Mouse (Mus musculus) limb, embryonic 12.5 days (tissue): ENCODE measurements around the gene Tns2. TPM values are rescaled to one million over a fixed set of nuclear protein-coding genes. Genes with fewer than 3 reads are reported as not detected.
A peak's percentile ranks its signal among the peaks of the same experiment; 100 is the strongest.
"Not testable (repeated sequence)": the region's sequence is repeated elsewhere in the genome, so short reads cannot be mapped to it uniquely, and the experiment has no call there.

Experiments used
- ATAC-seq: fragments of 200-750 bp; cut with Nextera tagmentation; 2 replicates; pipeline ENCODE4 v1.8.0; 2017; ENCODE audit warnings: low read depth, moderate TSS enrichment; ENCODE audit not compliant: insufficient number of reproducible peaks, insufficient read depth, low FRiP score, low TSS enrichment
- H3K27ac ChIP-seq: fragments of 300-500 bp; sonication (generic); 2 replicates; pipeline ENCODE4 v1.5.1; 2016; ENCODE audit warnings: mild to moderate bottlenecking, moderate library complexity
- H3K27me3 ChIP-seq: fragments of 300-500 bp; sonication (generic); 2 replicates; pipeline ENCODE4 v1.6.1; 2016; ENCODE audit warnings: mild to moderate bottlenecking, moderate library complexity
- H3K36me3 ChIP-seq: fragments of 300-500 bp; sonication (generic); 2 replicates; pipeline ENCODE4 v1.6.1; 2016; ENCODE audit warnings: mild to moderate bottlenecking, moderate library complexity
- H3K4me1 ChIP-seq: fragments of 300-500 bp; sonication (generic); replicated peaks from 2 replicates; pipeline ENCODE4 v1.6.1; 2016
- H3K4me2 ChIP-seq: fragments of 300-500 bp; sonication (generic); 2 replicates; pipeline ENCODE4 v1.6.1; 2016; ENCODE audit warnings: mild to moderate bottlenecking, moderate library complexity
- H3K4me3 ChIP-seq: fragments of 300-500 bp; sonication (generic); replicated peaks from 2 replicates; pipeline ENCODE4 v1.5.1; 2016; ENCODE audit warnings: mild to moderate bottlenecking
- H3K9ac ChIP-seq: fragments of 300-500 bp; sonication (generic); replicated peaks from 2 replicates; pipeline ENCODE4 v1.6.1; 2016; ENCODE audit warnings: mild to moderate bottlenecking, moderate library complexity
- H3K9me3 ChIP-seq: fragments of 300-500 bp; sonication (generic); 2 replicates; pipeline ENCODE4 v1.6.1; 2016; ENCODE audit warnings: mild to moderate bottlenecking, moderate library complexity
- WGBS: fragments of 180-500 bp; shearing (Covaris S2); methylation state at CpG from one replicate; pipeline ENCODE4 v1.1.7; 2016; 5-methylcytosine and 5-hydroxymethylcytosine counted together
- polyA plus RNA-seq: library from polyadenylated mRNA; unstranded; fragments of >200 nt; fragmentation: Nextera tagmentation; extraction: Ambion mirVana; gene quantifications from 2 replicates; pipeline ENCODE4 v1.2.1, GENCODE M21; 2016

Gene Tns2
- polyA plus RNA-seq, 1 experiment from 2014 or later: 16.6 TPM

DNA sequence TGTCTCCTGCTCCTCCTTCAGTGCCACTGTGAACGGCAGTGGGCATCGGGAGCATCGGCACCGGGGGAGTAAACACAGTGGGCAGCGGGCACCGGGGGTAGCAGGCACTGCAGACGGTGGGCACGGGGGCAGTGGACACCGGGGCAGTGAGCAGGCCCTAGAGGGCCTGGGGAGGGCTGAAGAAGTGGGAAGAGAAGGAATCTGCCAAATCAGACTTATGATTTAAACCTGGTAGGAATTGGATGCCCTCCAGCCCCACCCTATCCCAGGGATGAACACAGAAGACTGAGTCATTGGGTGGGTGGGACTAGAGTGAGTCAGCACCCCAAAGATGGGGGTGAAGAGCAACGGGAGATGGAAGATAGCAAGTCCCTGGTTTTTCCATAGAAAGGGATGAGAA is 45.1 kb downstream of the Tns2 start:
- ATAC-seq: no peak
- H3K4me3 ChIP-seq: no peak overlapping the region
- H3K27ac ChIP-seq: no peak overlapping the region
- WGBS: 88% methylated on average over 10 of the region's 10 CpGs
- peaks cover 9% of the 10 kb centered on the region for H3K4me1 ChIP-seq
- H3K36me3 ChIP-seq: no peaks in the 10 kb centered on the region
- H3K9ac ChIP-seq: no peak overlapping the region
- no peaks in the 10 kb centered on the region for H3K9me3 ChIP-seq
- H3K27me3 ChIP-seq: peaks cover 45% of the 10 kb centered on the region
- H3K4me2 ChIP-seq: no peak overlapping the region

DNA sequence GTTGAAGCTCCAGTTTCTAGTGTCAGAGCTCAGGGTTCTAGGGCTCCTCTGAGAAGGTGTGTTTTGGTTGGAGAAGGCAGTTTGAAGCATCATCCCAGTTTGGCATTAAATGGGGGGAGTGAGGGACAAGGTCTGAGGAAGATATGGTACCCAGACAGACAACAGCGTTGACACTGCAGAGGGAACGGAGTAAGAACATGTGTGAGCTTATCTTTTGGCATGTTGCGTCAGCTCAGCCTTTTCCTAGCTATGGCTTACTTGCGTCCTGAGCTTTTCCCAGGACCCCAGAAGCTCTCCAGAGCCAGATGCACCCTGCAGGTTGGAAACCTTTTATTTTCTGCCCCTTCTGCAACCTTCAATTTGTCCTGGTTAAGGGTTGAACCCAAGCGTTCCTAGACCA is 45.9 kb downstream of the Tns2 start:
- WGBS: 88% methylated on average over 5 of the region's 5 CpGs
- Histone ChIP-seq H3K27me3 (peaks cover 45% of the 10 kb centered on the region), H3K36me3 (no peaks in the 10 kb centered on the region), H3K4me3 (no peak overlapping the region), H3K9me3 (no peaks in the 10 kb centered on the region), H3K9ac (no peak overlapping the region), H3K27ac (no peak overlapping the region), H3K4me2 (no peak overlapping the region), H3K4me1 (peaks cover 9% of the 10 kb centered on the region)
- no peak for ATAC-seq

DNA sequence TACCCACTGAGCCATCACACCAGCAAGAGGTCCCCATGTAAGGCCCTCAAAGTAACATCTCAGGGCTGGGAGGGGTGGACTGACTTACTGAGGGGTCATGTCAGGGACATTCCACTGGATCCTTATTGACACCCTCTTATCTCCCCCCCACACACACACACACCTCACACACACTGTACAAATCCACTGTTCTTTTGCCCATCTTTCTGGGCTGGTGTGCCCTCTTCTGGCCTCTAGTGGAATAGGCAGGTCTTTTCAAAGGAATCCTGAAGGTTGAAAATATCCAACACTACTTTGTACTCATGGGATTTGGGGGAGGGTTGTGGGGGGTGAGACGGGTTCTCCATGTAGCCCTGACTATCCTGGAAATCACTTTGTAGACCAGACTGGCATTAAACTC is 46.7 kb downstream of the Tns2 start:
- Histone ChIP-seq H3K4me3 (no peak overlapping the region), H3K4me2 (no peak overlapping the region), H3K27me3 (peaks cover 42% of the 10 kb centered on the region), H3K4me1 (peaks cover 9% of the 10 kb centered on the region), H3K36me3 (no peaks in the 10 kb centered on the region), H3K27ac (no peak overlapping the region), H3K9me3 (no peaks in the 10 kb centered on the region), H3K9ac (no peak overlapping the region)
- no peak for ATAC-seq
- WGBS: 0% methylated on average over 1 of the region's 1 CpGs

DNA sequence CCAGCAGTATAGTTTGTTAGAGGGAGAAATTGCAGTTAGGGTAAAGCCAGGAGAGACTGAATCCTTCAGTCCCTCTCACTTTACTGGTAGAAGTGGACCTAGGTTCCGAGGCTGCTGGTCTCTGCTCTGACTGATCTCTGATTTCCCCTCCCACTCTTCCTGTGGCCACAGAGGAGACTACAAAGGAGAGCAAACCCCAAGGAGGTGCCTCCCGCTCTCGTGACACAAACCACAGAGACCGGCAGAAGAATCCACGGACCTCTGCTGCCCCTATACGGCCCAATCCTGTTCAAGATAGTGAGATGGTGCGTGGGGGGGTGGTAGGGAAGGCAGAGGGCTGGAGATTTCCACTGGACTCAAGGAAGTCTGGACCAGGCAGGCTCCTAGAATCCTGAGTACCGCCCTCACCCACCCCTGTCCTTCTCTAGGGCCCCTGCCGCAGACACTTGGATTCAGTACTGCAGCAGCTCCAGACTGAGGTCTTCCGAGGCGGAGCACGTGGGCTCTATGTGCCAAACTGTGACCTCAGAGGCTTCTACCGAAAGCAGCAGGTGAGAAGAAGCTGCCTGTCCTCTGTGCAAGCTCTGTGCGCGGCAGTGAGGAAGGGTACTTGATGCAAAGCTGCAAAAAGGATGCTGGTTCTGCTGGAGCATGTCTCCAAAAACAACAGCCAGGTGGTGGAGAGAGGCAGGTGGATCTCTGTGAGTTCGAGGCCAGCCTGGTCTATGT is 47.6 kb downstream of the Tns2 start:
- no peaks in the 10 kb centered on the region for H3K9me3 ChIP-seq
- WGBS: 66% methylated on average over 16 of the region's 16 CpGs

DNA sequence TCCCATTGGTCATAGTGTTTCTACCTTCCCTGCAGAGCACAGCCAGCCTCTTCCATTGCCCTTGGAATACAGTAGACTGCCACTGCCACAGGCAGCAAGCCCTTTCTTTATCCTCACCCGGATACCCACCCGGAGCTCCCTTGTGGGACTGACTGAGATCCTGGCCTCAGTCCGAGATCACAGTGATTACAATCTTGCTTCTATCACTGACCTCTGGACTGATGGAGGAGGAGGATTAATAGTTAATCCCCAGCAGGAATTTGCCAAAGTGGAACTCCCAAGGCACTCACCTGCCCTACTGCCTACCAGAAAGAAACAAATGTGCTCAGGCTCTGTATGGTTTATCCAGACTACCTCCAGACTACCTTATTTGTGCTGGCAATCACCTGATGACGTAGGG is 49.3 kb downstream of the Tns2 start:
- Histone ChIP-seq H3K27me3 (peaks cover 20% of the 10 kb centered on the region), H3K4me2 (no peak overlapping the region), H3K9me3 (no peaks in the 10 kb centered on the region), H3K4me3 (no peak overlapping the region), H3K9ac (no peak overlapping the region), H3K36me3 (no peaks in the 10 kb centered on the region), H3K27ac (no peak overlapping the region), H3K4me1 (peaks cover 4% of the 10 kb centered on the region)
- WGBS: 72% methylated on average over 4 of the region's 4 CpGs
- no peak for ATAC-seq

More for the DNA sequence above, 47.6 kb downstream of the Tns2 start:
- Histone ChIP-seq H3K9ac (no peak overlapping the region; the same call in 1 of the 2 replicates), H3K27me3 (peaks cover 36% of the 10 kb centered on the region), H3K36me3 (no peaks in the 10 kb centered on the region), H3K4me2 (no peak overlapping the region), H3K4me1 (peaks cover 9% of the 10 kb centered on the region), H3K27ac (no peak overlapping the region), H3K4me3 (no peak overlapping the region)
- no peak for ATAC-seq

DNA sequence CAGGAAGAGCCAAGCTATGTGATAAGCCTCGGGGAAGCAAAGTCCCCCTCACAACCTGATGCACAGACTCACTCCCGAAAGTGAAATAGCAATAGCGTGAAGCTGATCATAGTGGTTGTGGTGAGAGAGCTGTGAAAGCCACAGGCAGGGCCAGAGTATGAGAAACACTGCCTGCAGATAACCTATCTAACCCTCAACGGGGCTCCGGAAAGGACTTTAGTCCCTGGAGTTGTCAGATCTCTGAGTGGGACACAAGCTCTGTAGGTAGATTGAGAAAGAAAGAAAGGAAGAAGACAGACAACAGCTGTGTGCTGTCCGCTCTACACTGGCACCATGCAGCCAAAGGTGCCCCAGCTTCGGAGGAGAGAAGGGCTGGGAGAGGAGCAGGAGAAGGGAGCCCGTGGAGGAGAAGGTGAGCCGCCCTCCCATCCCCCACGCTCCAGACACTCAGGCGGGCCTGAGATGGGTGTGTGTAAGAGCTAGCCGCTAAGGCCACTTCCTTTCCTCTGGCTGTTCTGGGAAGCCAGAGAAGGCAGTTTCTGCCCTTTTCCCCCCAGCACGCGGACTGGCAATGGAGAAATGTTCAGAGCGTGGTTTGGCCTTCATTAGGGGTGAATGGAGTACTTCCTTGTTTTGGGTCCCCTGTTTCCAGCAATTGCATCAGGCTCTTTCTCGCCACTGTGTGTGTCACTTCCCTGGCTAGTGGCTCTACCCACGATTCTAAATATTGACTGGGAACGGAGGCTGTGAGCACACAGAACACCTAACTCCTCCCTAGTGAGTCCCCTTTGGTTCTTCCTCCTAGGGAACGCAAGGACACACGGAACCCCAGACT is 50.3 kb downstream of the Tns2 start, which contains the start of gene Soat2:
TSS of gene Soat2 (plus strand) at position 226 of the 835 bp plus-strand sequence.
- Histone ChIP-seq H3K4me1 (no peaks in the 10 kb centered on the region), H3K36me3 (no peaks in the 10 kb centered on the region), H3K27me3 (peaks cover 10% of the 10 kb centered on the region), H3K4me2 (peak within 1 kb of the TSS; percentile 2; the same call in 1 of the 2 replicates), H3K27ac (no peak within 1 kb of the TSS), H3K9me3 (no peaks in the 10 kb centered on the region), H3K4me3 (no peak within 1 kb of the TSS), H3K9ac (no peak within 1 kb of the TSS)
- ATAC-seq: no peak
- 47% methylated on average over 20 of the region's 20 CpGs for WGBS

DNA sequence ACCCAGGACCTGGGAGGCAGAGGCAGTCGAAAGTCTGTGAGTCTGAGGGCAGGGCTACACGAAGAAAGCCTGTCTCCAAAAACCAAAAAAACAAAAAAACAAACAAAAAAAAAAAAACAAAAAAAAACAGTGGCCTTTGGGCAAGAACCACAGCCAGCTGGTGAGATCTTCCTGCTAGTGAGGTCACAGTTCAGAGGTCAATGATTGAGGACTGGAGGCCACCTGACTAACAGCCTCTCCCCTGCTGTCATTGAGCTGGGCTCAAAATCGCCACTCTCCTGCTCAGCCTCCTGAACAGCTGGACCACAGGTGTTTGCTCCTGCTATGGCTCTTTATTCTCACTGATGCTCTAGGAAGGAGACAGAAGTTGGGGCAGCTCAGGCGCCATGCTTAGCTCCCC is 52.4 kb downstream of the Tns2 start:
- no peak overlapping the region for H3K9ac ChIP-seq
- no peak overlapping the region for H3K4me2 ChIP-seq
- 33% methylated on average over 4 of the region's 4 CpGs for WGBS
- no peaks in the 10 kb centered on the region for H3K36me3 ChIP-seq
- no peak overlapping the region for H3K27ac ChIP-seq
- no peaks in the 10 kb centered on the region for H3K9me3 ChIP-seq
- H3K27me3 ChIP-seq: peaks cover 3% of the 10 kb centered on the region; the same call in 1 of the 2 replicates
- no peak overlapping the region for H3K4me3 ChIP-seq
- no peaks in the 10 kb centered on the region for H3K4me1 ChIP-seq
- ATAC-seq: no peak

DNA sequence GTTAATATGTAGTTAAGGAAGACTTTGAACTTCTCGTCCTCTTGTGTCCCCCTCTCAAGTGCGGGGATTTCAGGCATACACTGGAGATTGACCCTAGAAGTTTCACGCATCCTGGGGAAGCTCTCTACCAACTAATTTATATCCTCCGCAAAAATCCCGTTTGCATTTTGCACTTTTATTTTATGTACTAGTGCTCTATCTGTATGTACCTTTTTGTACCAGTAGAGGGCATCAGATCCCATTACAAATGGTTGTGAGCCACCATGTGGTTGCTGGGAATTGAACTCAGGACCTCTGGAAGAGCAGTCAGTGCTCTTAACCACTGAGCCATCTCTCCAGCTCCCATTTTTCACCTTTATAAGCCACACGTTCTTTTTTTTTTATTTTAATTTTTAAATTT is 54.8 kb downstream of the Tns2 start:
- H3K27ac ChIP-seq, H3K9ac ChIP-seq, H3K4me1 ChIP-seq, ATAC-seq, H3K27me3 ChIP-seq, H3K9me3 ChIP-seq, H3K4me3 ChIP-seq, H3K4me2 ChIP-seq, H3K36me3 ChIP-seq: not testable (repeated sequence)
- 91% methylated on average over 6 of the region's 6 CpGs for WGBS

DNA sequence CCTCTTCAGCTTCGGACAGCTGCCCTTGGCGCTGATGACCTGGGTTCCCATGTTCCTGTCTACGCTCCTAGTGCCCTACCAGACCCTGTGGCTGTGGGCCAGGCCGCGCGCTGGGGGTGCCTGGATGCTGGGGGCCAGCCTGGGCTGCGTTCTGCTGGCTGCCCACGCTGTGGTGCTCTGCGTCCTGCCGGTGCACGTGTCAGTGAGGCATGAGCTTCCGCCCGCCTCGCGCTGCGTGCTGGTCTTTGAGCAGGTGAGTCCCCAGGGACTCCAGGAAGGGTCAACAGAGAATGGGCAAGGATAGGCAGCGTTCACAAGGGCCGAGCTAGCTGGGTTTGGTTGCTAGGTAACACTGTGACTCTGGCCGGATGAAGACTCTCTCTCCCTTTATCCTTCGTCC is 56.6 kb downstream of the Tns2 start:
- Histone ChIP-seq H3K9me3 (no peaks in the 10 kb centered on the region), H3K27ac (no peak overlapping the region), H3K9ac (0 out of 2 replicates have a peak overlapping the region, but pooled peaks have one; percentile 31), H3K27me3 (no peaks in the 10 kb centered on the region), H3K36me3 (no peaks in the 10 kb centered on the region), H3K4me3 (no peak overlapping the region), H3K4me1 (no peaks in the 10 kb centered on the region), H3K4me2 (no peak overlapping the region)
- WGBS: 51% methylated on average over 20 of the region's 20 CpGs
- ATAC-seq: no peak

DNA sequence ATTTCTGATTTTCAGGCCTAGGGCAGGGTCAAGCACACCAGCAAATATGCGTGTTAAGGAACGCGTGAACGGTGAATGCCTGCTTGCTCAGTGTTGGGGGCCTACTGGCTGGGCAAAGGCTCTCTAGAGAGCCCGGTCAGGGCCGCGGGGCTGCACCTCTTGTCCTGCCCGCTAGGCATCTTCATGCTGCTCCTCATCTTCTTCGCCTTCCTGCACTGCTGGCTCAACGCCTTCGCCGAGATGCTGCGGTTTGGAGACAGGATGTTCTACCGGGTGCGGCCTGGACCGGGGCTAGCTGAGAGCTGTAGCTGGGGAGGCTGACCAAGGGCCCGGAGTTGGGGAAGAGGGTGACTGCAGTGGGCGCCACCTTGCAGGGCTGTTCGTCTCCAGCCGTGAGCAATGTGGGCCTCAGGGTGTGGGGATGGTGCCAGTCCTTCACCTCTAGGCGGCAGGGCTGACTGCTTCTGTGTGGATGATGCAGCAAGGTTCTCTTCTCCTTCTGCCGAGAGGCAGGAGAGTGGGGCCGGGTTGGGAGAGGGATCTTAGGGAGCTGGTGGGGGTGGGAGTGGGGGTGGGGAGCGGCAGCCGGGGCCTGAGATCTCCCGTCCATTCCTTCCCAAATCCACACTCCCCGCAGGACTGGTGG is 60.3 kb downstream of the Tns2 start:
- Histone ChIP-seq H3K4me1 (peaks cover 2% of the 10 kb centered on the region; the same call in 1 of the 2 replicates), H3K27me3 (no peaks in the 10 kb centered on the region), H3K4me3 (no peak overlapping the region), H3K4me2 (no peak overlapping the region), H3K36me3 (no peaks in the 10 kb centered on the region), H3K9ac (no peak overlapping the region), H3K9me3 (no peaks in the 10 kb centered on the region), H3K27ac (no peak overlapping the region)
- no peak for ATAC-seq
- 52% methylated on average over 27 of the region's 27 CpGs for WGBS
